Comparison of ENCODE assay signal across 8 mouse cellular contexts in the genomic region with DNA sequence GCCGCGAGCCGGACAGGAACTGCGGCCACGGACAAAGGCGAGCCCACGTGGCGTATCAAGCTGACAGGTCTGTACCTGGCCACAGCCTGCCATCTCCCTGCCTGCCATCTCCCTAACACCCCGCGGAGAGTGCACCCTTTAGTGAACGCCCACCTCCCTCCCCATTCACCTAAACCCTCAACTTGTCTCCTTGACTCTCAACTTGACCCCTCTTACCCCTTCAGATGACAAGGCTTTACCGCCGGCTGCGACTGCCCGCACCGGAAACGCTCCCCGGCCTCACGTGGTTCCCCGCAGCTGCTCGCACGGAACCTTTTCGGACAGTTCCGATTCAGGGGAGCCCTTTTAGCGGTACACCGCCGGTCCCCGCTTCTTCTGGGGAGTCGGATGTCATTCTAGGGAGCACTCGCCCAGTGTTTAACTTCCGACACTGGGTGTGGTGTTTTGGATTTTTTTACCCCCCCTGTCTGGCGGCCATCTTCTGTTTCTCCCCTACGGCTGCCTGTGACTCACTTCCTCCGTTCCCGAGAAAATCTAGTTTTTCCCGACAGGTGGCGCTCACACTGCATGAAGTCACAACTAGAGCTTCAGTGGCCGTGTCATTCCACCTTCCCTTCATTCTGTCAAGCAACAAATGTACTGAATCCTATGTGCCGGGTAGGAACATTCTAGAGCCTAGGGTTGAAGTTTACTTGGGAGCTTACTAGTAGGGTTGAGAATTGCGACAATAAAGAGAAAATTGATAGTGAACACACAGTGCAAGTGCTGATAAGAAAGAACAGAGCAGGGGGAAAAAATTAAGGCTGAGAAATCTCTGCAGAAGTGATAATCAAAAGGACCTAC. TPM values are rescaled to one million over a fixed set of nuclear protein-coding genes. Genes with fewer than 3 reads are reported as not detected.
DNase-seq lines count a peak whose midpoint lies in the region; ATAC-seq lines count a peak whose summit lies in the region.

A gene (minus strand): TSS at position 289 of the 843 bp plus-strand sequence.
A gene (minus strand): TSS at position 517 of the 843 bp plus-strand sequence.

- peak; percentile 91 for ATAC-seq in inflammation-experienced regulatory T-cells, adult 6 months
- peak; percentile 95 for ATAC-seq in megakaryocyte-erythroid progenitor cell, adult 5-6 weeks (replicated peaks; ENCODE audit: low FRiP score, low TSS enrichment, poor library complexity, severe bottlenecking)

- intact Hi-C loops in gastrocnemius, postnatal 14 days (cut with DNase I; ENCODE audit: low total_unique reads): no loop called here
- intact Hi-C loops in left cerebral cortex, postnatal 10 days (cut with DNase I): loop anchor here (5.0 kb wide), 1 partner anchor 119 kb away; no protein-coding TSS in a partner anchor

- peak; percentile 96 to 99 for DNase-seq in adrenal gland, adult (ENCODE audit: inconsistent age in 2 of 2, low spot score in 1 of 2)
- peak; percentile 100 for DNase-seq in embryo, embryonic 10.5 days (ENCODE audit: low spot score)
- DNase-seq in gastrocnemius, postnatal 14 days: peak; percentile 94
- peak; percentile 95 to 98 for DNase-seq in left cerebral cortex, postnatal 10 days (ENCODE audit: extremely low spot score in 1 of 2, low spot score in 2 of 2)
- peak; percentile 96 for DNase-seq in right cerebral cortex, postnatal 25 days
- peak; percentile 94 to 96 for DNase-seq in urinary bladder, postnatal 4 days (ENCODE audit: low spot score in 2 of 2)

RNA-seq across cellular contexts. Expression of the first gene that starts in this region (rescaled TPM):
- 10 to 100 TPM; 19.9 to 21.9 TPM for total RNA-seq in gastrocnemius, postnatal 14 days (2021)
- 100 to 1,000 TPM in 2 of 3 experiments, 10 to 100 TPM in 1; 13.2 to 293 (median 291) TPM for polyA plus RNA-seq in inflammation-experienced regulatory T-cells, adult 6 months (2017; shearing (Covaris generic))
- 100 to 1,000 TPM; 147 to 154 TPM for total RNA-seq in left cerebral cortex, postnatal 10 days (2021)
- total RNA-seq in megakaryocyte-erythroid progenitor cell, adult 5-6 weeks (2014; fragmentation: Nextera tagmentation): 148 TPM in 1 of 2 replicates, not detected in the other
- not detected in 2 replicates for total RNA-seq in megakaryocyte-erythroid progenitor cell, adult 5-6 weeks (2017)

RNA-seq across cellular contexts. Expression of the second gene that starts in this region (rescaled TPM):
- total RNA-seq in gastrocnemius, postnatal 14 days (2021): 10 to 100 TPM; 18.2 to 20.6 TPM
- 100 to 1,000 TPM; 137 to 236 (median 173) TPM for polyA plus RNA-seq in inflammation-experienced regulatory T-cells, adult 6 months (2017; shearing (Covaris generic))
- 100 to 1,000 TPM; 120 to 124 TPM for total RNA-seq in left cerebral cortex, postnatal 10 days (2021)
- total RNA-seq in megakaryocyte-erythroid progenitor cell, adult 5-6 weeks (2014; fragmentation: Nextera tagmentation): 126 and 223 TPM in 2 replicates
- 245 and 319 TPM in 2 replicates for total RNA-seq in megakaryocyte-erythroid progenitor cell, adult 5-6 weeks (2017)

Comparison
In these comparisons a context has a peak if more than half of its experiments do, and no peak if none do; other contexts are left out.
1. Peak in every context shown above with its lines: DNase-seq and ATAC-seq.
2. RNA of the second gene that starts in this region (total RNA-seq): 126 to 319 TPM in megakaryocyte-erythroid progenitor cell, adult 5-6 weeks and 120 to 124 TPM in left cerebral cortex, postnatal 10 days; 18.2 to 20.6 TPM in gastrocnemius, postnatal 14 days; every median in the first group is over 4 times any median in the second.